Mouse (Mus musculus) cerebellum, postnatal 14 days (tissue): ENCODE measurements at regions not wholly inside any gene's neighbourhood (a gene's known extent, or its start where the extent isn't known, plus 50 kb on each side); places are given as distances from the start of the nearest gene placed in this dataset.

Experiments
- DNase-seq, 2 experiments: peaks; one replicate each; pipeline ENCODE4 v3.0.0; 2021; ENCODE audit warnings: mixed read lengths in 2 of 2

DNA sequence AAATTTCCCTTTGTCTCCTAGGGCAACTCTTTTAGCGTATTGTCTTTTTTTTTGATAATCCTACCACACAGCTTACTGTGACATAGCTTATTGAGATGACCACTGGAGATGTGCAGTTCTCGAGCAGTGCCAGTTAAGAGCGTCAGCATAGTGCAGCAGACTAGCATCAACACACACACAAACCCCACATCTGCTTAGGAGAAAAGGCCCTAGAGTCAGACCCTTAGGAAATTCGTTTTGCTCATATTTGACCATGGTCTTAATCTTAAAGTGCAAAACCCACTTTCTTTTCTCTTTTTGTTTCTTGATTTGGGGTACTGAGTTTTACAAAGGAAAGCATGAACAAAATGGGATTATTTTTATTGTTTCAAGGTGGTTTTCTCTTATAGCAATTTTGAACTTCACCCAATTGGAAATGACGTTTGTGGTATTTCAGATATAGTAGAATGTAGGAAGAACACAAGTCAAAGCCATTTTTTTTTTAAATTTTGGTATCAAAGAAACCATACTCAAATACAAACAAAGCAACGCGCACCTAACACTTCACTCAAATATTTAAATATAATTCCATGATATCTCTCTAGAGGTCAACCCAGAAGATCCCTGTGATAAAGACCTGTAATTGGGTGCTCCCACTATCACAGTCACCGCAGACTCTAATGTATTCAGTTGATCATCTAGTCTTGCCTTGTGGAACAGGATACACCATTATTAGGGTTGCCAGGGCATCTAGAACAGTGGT lies 116.7 kb upstream of the Itga4 start:
- DNase-seq = no peak

DNA sequence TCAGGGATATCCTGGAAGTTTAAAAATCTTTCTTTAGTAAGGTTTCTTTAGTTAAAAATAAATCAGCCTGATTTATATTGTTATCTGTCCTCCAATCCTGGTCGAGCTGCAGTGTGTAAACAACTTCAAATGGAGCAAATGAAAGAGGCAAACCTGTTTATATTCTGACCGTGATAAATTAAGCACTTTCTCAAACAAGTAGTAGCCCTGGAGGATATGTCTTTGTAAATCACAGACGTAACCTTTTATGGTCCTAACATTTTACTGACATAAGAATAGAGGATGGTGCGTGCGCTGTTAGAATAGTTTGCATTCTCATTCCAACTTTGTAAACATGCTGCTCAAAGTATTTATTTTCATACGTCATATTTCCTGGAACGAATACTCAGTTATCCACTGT lies 113.3 kb upstream of the Itga4 start:
- DNase-seq = no peak

GRCm38 (mm10) chr2:79143196-79143595 lies 112.0 kb upstream of the Itga4 start:
- no peak for DNase-seq

DNA sequence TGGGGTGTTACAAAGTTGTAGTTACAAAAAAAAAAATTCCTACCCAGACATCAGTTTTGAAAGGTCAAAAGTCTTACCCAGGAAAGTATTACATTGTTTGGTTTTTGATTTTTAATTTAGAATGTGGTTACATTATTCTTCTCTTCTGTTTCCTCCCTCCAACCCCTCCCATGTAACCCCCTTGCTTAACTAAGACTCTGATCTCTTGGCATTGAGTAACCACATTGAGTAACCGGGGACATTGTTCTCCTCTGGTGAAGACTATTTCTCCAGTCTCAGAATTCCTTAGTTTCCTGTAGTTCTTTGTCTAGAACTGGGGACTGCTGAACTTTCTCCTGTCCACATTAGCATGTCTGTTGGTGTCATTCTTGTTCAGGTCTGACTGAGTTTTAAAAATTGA lies 109.3 kb upstream of the Itga4 start:
- DNase-seq = no peak

GRCm38 (mm10) chr2:79146563-79146962 lies 108.7 kb upstream of the Itga4 start:
- no peak for DNase-seq

- DNase-seq = peak; percentile 32 to 42
These were observed 106.1 kb upstream of the Itga4 start for GRCm38 (mm10) chr2:79149012-79149698.

DNA sequence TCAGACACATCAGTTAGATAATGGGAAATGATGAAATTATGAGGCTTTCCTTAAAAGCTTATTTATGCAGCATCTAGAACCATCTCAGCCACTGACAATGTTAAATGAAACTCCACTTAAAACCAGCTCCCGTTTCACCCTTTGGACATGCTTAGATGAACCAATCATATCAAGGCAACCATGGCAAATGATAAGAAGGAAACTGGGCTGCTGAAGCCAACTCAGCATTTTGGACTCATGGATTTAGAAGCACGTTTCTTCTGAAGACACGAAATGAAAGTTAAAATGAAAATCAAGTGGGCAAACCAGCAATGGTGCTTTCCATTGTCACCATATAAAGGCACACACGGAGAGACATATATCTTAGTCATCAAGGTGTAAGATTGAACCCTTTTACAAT lies 103.6 kb upstream of the Itga4 start:
- no peak for DNase-seq

- DNase-seq = no peak
These were observed 103.1 kb upstream of the Itga4 start for GRCm38 (mm10) chr2:79152031-79152694.

- DNase-seq = peak; percentile 11
These were observed 102.5 kb upstream of the Itga4 start for GRCm38 (mm10) chr2:79152695-79153057.

DNA sequence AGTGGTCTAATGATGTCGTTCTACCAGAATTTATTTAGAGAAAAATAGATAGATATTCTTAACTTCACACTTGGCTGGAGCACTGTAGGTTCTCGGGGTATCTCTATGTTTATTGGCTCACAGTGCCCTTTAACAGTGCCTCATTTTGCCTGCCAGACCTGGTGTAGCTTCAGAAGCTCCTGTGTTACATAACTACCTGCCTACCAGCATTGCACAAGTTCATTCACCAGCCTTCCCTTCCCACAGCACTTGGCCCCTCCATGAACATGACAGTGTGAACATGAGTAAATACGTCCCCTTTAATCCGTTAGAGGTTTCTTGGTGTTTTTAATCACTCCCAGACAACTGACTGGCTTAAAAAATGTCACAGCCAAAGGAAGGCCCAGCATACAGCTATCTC lies 102.2 kb upstream of the Itga4 start:
- DNase-seq = no peak

- DNase-seq = no peak
These were observed 96.7 kb upstream of the Itga4 start for GRCm38 (mm10) chr2:79158450-79159055.

DNA sequence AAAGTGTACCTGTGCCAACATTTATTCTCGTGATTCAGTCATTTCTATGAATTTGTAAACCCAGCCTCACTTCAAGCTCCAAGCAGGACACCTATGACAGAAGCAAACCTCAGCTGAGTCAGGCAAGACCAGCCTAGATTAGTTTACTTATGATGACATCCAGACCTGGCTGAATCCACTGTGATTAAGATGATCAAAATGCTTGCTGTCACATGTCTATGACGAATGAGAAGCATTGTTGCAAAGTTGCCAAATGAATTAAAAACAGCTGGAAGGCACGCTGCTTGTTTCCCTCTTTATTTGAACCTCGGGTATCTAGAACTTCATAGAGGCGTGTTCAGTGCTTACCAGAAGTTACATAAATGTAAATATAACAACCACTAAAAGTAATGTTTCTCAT lies 95.9 kb upstream of the Itga4 start:
- DNase-seq = no peak

DNA sequence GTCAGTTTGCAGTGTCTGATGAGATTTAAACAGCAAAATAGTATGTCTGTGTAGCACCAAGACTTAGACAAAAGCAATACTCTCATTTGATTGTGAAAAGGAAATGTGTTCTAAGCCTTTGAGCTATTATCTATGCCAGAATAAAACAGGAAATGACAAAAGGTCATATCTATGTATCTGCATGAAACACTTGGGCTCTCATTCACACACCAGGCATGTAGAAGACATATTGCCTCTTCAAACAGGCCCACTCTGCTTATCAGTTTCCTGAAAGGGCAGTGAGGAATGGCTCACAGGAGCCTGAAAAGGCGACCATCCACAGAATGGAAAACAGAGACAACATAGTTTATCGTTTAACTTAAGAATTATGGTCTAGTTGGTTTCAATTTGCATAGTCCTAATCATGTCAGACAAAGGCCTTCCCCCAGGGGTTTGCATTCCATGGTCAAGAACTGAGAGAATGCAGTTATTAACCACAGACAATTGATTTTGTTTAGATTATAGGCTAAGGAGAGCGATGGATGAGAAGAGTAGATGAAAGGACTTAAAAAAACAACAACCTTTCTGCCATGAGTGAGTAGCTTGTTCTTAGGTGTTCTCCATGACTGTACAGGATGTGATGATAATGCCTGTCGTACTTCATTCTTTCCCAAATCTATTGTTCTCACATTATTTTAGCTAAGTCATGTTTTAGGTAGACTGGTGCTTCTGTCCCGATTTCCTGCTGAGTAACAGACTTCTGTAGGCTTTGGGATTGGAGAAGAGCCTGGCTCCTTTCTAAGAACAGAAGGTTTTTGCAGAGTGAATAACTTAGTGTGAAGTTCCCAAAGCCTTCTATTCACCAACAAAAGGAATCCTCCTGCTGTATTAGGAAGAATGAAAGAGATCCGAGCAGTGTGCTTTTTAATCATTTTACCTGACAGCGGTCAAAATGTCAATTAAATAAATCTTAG lies 82.0 kb upstream of the Itga4 start:
- no peak for DNase-seq

GRCm38 (mm10) chr2:79174282-79174681 lies 80.9 kb upstream of the Itga4 start:
- no peak for DNase-seq

- DNase-seq = no peak
These were observed 74.4 kb upstream of the Itga4 start for GRCm38 (mm10) chr2:79180782-79181181.

- DNase-seq = no peak
These were observed 72.1 kb upstream of the Itga4 start for GRCm38 (mm10) chr2:79183034-79183630.

DNA sequence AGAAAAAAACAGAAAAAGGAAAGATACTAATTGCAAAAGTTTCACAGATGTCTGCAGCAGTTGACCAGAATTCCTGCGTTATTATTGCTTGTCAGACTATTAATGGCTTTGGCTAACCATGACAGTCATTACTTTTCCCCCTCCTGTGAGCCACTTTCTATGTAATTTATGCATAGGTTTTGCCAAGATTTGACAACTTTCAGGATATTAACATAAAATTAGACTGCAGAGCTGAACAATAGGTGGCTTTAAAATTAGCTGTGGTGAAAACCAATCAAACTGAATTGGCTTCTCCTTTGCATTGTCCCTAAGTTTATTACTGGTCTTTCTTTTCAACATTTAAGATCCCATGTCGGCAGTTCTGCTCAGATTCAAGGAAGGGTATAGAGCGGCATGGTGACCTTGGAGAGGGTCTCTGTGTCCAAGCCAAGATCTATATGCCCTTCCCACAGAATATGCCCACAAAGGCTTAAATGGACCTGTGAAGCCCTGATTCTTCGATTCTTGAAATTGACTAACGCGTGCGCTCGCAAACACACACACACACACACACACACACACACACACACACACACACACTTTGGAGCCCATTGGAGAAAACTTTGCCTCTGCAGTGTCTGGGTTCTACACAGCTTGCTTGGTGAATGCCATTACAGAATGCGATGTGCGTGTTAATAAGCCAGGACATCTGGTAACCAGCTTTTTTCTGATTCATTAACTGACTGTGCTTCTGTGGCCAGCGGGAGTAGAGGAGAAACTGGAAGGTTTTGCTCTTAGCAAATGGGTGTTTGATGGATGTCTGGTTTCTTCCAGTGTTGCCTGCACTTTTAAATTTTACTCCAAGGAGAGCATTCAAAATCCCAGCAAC lies 69.8 kb upstream of the Itga4 start:
- peak in 1 of 2 experiments; percentile 5 for DNase-seq

- peak; percentile 49 to 68 for DNase-seq
These were observed 68.3 kb upstream of the Itga4 start for GRCm38 (mm10) chr2:79186878-79187277.

- peak; percentile 33 to 51 for DNase-seq
These were observed 66.6 kb upstream of the Itga4 start for GRCm38 (mm10) chr2:79188511-79189193.

- no peak for DNase-seq
These were observed 61.4 kb upstream of the Itga4 start for GRCm38 (mm10) chr2:79193851-79194250.
